Mouse (Mus musculus): ENCODE results near the gene Vat1l.

DNA sequence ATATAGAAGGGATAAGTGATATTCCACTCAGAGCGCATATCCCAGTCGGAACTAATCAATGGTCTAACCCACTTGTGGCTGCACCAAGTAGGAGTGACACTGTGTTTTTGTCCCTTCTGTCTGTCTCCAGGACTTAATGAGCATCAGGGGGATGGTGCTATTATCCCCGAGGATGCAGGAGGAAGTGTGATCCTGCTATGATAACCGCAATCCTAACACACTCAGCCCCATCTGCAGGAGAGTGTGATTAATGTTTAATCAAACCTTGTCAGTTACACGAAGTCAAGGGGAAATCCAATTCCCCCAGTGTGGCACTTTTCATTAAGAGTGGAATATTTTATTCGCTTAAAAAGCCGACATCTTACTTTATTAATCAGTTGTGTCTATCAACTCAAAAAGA, 196.3 kb downstream of the Vat1l start:
- TF ChIP-seq POLR2A (IDR thresholded peaks at IDR 0.05; ENCODE audit: borderline replicate concordance, extremely low read depth, insufficient read depth, insufficient read length, poor library complexity, severe bottlenecking) (no peak), CTCF (IDR thresholded peaks at IDR 0.05; ENCODE audit: borderline replicate concordance, extremely low read depth, insufficient read depth, insufficient read length) (no peak)

All from brain, embryonic 14.5 days (tissue).